Mouse (Mus musculus) intestine, postnatal 0 days (tissue): ENCODE results near the gene H13. TPM values are rescaled to one million over a fixed set of nuclear protein-coding genes. Genes with fewer than 3 reads are reported as not detected.

Experiments
- ATAC-seq: fragments of 200-750 bp; cut with Nextera tagmentation; 2 replicates; pipeline ENCODE4 v1.8.0; 2017; ENCODE audit warnings: mild to moderate bottlenecking, moderate TSS enrichment, moderate library complexity
- H3K27ac ChIP-seq: fragments of 300-500 bp; sonication (generic); 2 replicates; pipeline ENCODE4 v1.5.1; 2014; ENCODE audit warnings: mild to moderate bottlenecking, low read depth, low read length, moderate library complexity
- H3K27me3 ChIP-seq: fragments of 300-500 bp; sonication (generic); replicated peaks from 2 replicates; pipeline ENCODE4 v1.6.1; 2014; ENCODE audit warnings: low read length, mixed read lengths; ENCODE audit not compliant: control insufficient read depth, insufficient read depth
- H3K36me3 ChIP-seq: fragments of 300-500 bp; sonication (generic); 2 replicates; pipeline ENCODE4 v1.6.1; 2014; ENCODE audit warnings: mild to moderate bottlenecking, moderate library complexity; ENCODE audit not compliant: control insufficient read depth, insufficient read depth
- H3K4me1 ChIP-seq: fragments of 300-500 bp; sonication (generic); replicated peaks from 2 replicates; pipeline ENCODE4 v1.6.1; 2014; ENCODE audit warnings: antibody characterized with exemption, low read length, mixed read lengths; ENCODE audit not compliant: control insufficient read depth, insufficient read depth
- H3K4me2 ChIP-seq: fragments of 300-500 bp; sonication (generic); replicated peaks from 2 replicates; pipeline ENCODE4 v1.6.1; 2014; ENCODE audit warnings: low read depth, mild to moderate bottlenecking, moderate library complexity
- H3K4me3 ChIP-seq: fragments of 300-500 bp; sonication (generic); 2 replicates; pipeline ENCODE4 v1.5.1; 2014; ENCODE audit warnings: low read depth, low read length
- H3K9ac ChIP-seq: fragments of 300-500 bp; sonication (generic); 2 replicates; pipeline ENCODE4 v1.6.1; 2014; ENCODE audit warnings: mild to moderate bottlenecking, low read depth, low read length
- H3K9me3 ChIP-seq: fragments of 300-500 bp; sonication (generic); 2 replicates; pipeline ENCODE4 v1.6.1; 2016; ENCODE audit warnings: mixed run types; ENCODE audit not compliant: control insufficient read depth
- CTCF ChIP-seq: sonication (generic); IDR thresholded peaks from 2 replicates; pipeline ENCODE4 v1.5.1; 2016; ENCODE audit warnings: low read depth, mild to moderate bottlenecking, control low read depth, antibody characterized with exemption, moderate library complexity
- WGBS: fragments of 180-500 bp; shearing (Covaris S2); extraction: QIAGEN DNeasy Blood & Tissue Kit; methylation state at CpG from one replicate; pipeline ENCODE4 v1.1.7; 2014; 5-methylcytosine and 5-hydroxymethylcytosine counted together
- polyA plus RNA-seq: library from polyadenylated mRNA; unstranded; fragments of >200 nt; fragmentation: Nextera tagmentation; extraction: Ambion mirVana; gene quantifications from 2 replicates; pipeline ENCODE4 v1.2.1, GENCODE M21; 2015

H13 gene
- polyA plus RNA-seq, 1 experiment from 2014 or later = 111 TPM

DNA sequence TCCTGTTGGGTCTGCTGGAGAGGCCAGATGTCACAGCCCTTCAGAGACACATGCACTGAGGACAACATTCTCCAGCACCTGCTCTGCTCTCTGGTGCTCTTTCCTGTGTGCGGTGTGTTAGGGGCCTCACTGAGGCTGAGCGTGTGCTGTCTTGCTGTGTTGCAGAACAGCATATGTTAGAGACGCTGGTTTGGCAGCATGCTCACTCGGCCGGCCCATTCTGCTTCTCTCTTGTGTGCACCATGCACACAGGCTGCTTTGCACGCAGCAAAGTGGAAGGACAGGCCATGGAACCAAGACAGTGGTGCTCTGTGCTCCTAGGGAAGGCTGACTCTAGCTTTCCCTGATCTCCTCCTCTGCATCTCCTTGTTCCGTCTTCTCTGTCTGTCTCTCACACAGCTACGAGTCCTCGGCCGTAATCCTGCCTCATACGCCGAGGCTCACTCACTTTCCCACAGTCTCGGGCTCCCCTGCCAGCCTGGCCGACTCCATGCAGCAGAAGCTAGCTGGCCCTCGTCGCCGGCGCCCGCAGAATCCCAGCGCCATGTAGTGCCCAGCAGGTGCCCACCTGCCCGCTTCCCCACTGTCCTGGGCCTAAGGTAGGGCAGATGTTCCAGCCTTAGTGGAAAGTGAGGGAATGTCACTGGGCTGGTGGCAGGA lies 34.5 kb downstream of the H13 start:
- H3K27me3 ChIP-seq = no peaks in the 10 kb centered on the region
- H3K27ac ChIP-seq = no peak overlapping the region
- H3K4me2 ChIP-seq = no peak overlapping the region
- H3K9me3 ChIP-seq = no peaks in the 10 kb centered on the region
- H3K36me3 ChIP-seq = peaks cover 67% of the 10 kb centered on the region
- H3K4me1 ChIP-seq = peaks cover 5% of the 10 kb centered on the region; the same call in 1 of the 2 replicates
- no peak for TF ChIP-seq CTCF
- 94% methylated on average over 21 of the region's 21 CpGs for WGBS
- no peak overlapping the region for H3K9ac ChIP-seq
- ATAC-seq = no peak
- no peak overlapping the region for H3K4me3 ChIP-seq

- ATAC-seq = no peak
- Histone ChIP-seq H3K9me3 (no peaks in the 10 kb centered on the region), H3K36me3 (peaks cover 62% of the 10 kb centered on the region), H3K27me3 (no peaks in the 10 kb centered on the region), H3K4me1 (peaks cover 5% of the 10 kb centered on the region; the same call in 1 of the 2 replicates), H3K4me2 (no peak overlapping the region), H3K27ac (no peak overlapping the region), H3K9ac (no peak overlapping the region), H3K4me3 (no peak overlapping the region)
- WGBS = 80% methylated on average over 5 of the region's 5 CpGs
- no peak for TF ChIP-seq CTCF
Observed at GRCm38 (mm10) chr2:152704256-152704605, 35.0 kb downstream of the H13 start.

DNA sequence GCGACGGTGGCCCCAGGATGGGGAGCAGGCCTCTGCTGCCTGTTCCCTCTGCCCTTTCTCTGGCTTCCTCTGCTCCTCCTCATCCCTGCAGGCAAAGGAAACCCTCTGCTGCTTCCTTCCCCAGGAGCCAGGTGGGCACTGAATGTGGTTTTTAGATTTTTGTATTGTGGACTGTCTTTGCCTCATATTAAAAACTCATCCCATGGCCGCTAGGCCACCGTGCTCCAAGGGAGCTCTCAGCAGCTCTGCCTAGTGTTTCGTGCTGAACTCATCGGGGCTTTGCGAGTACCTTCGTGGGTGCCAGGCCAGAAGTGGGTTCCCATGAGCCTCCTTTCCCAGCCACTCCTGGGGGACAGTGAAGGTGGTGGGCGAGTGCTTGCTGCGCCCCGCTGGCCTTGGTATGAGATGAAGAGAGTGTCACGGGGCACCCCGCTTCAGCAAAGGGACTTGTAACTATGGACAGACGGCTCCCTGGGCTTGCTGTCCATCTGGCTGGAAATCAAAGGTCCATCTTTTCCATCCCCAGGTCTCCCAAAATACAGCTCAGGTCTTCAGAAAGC lies 35.6 kb downstream of the H13 start:
- 92% methylated on average over 14 of the region's 14 CpGs for WGBS
- TF ChIP-seq CTCF = no peak
- no peak overlapping the region for H3K4me2 ChIP-seq
- no peak for ATAC-seq
- no peaks in the 10 kb centered on the region for H3K9me3 ChIP-seq
- H3K36me3 ChIP-seq = peaks cover 58% of the 10 kb centered on the region
- H3K4me3 ChIP-seq = no peak overlapping the region
- H3K27me3 ChIP-seq = no peaks in the 10 kb centered on the region
- H3K27ac ChIP-seq = no peak overlapping the region
- no peak overlapping the region for H3K9ac ChIP-seq
- peaks cover 5% of the 10 kb centered on the region; the same call in 1 of the 2 replicates for H3K4me1 ChIP-seq

DNA sequence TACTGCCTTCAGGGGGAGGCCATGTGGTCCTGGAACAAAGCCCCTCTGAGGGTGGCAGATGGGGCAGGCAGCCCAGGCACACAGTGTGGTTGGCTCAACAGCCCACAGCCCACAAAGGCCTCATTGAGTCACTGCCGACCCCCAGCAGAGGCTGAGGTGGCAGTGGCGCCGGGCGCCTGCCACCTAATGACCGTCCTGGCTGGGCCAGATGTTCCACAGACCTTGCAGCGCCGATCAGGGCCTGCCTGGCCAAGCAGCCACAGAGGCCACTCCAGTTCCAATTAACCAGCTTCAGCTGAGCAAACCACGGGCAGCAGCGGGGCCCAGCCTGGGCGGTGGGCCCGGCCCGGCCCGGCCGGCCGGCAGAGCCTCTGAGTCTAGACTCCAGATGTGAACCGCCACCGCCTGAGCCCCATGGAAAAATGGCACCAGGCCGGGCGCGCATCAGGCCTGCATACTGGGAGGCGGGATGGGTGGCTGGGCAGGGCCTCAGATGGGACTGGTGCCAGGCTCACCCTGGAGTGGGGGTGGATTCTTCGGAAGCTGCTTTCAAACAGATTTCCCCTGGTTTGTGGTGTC lies 36.8 kb downstream of the H13 start:
- H3K4me1 ChIP-seq = peaks cover 5% of the 10 kb centered on the region; the same call in 1 of the 2 replicates
- WGBS = 83% methylated on average over 22 of the region's 22 CpGs
- H3K36me3 ChIP-seq = peaks cover 47% of the 10 kb centered on the region
- no peak for ATAC-seq
- H3K4me2 ChIP-seq = no peak overlapping the region
- H3K27ac ChIP-seq = peak overlapping the region; percentile 41; the same call in 1 of the 2 replicates
- no peaks in the 10 kb centered on the region for H3K9me3 ChIP-seq
- H3K4me3 ChIP-seq = no peak overlapping the region
- H3K27me3 ChIP-seq = no peaks in the 10 kb centered on the region
- no peak for TF ChIP-seq CTCF
- H3K9ac ChIP-seq = no peak overlapping the region

GRCm38 (mm10) chr2:152707186-152707585 lies 37.9 kb downstream of the H13 start:
- ATAC-seq = no peak
- Histone ChIP-seq H3K9ac (peak overlapping the region; percentile 61), H3K36me3 (peaks cover 35% of the 10 kb centered on the region), H3K9me3 (no peaks in the 10 kb centered on the region), H3K4me1 (peaks cover 5% of the 10 kb centered on the region; the same call in 1 of the 2 replicates), H3K4me3 (peak overlapping the region; percentile 43), H3K27ac (peak overlapping the region; percentile 92), H3K4me2 (peak overlapping the region; percentile 79), H3K27me3 (no peaks in the 10 kb centered on the region)
- 20% methylated on average over 7 of the region's 7 CpGs for WGBS
- TF ChIP-seq CTCF = no peak

- Histone ChIP-seq H3K9ac (peak overlapping the region; percentile 61), H3K4me3 (peak overlapping the region; percentile 43), H3K9me3 (no peaks in the 10 kb centered on the region), H3K27me3 (no peaks in the 10 kb centered on the region), H3K36me3 (peaks cover 34% of the 10 kb centered on the region), H3K4me1 (peaks cover 5% of the 10 kb centered on the region; the same call in 1 of the 2 replicates), H3K27ac (peak overlapping the region; percentile 92), H3K4me2 (peak overlapping the region; percentile 79)
- ATAC-seq = peak; percentile 86
- no peak for TF ChIP-seq CTCF
- 9% methylated on average over 31 of the region's 31 CpGs for WGBS
Observed at GRCm38 (mm10) chr2:152707627-152708026, 38.4 kb downstream of the H13 start.
